Mouse (Mus musculus): ENCODE results near the gene Pepd. TPM values are rescaled to one million over a fixed set of nuclear protein-coding genes. Genes with fewer than 3 reads are reported as not detected.

The Pepd gene
- total RNA-seq, 4 experiments from 2014 or later = 23.3 to 27.0 (median 26.3) TPM

- DNase-seq (ENCODE audit: low spot score) = peak; percentile 45
Measured at GRCm38 (mm10) chr7:35055619-35056435, 143.6 kb downstream of the Pepd start.

- DNase-seq (ENCODE audit: low spot score) = peak; percentile 97
Measured at GRCm38 (mm10) chr7:35056436-35056864, 144.3 kb downstream of the Pepd start, which contains the start of gene Cebpg. Gene Cebpg (minus strand): TSS chr7:35056573.

DNA sequence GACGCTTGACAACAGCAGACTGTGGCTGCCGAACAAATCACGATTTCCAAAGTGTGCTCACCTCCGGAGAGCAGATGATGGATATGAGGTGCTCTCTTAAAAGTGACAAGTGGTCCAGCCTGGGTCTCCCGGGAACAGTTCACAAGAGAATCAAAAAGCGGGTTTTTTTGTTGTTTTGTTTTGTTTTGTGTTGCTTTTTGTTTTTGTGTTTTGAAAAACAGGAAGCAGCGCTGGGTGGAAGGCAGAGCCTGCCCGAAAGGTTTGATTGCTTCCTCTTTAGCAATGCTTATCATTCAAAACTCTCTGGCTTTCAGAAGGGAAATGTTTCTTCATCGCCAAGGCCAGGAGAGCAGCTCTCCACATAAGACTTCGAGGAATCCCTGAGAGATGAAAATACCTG lies 144.8 kb downstream of the Pepd start:
- DNase-seq (ENCODE audit: low spot score) = peak; percentile 47

DNA sequence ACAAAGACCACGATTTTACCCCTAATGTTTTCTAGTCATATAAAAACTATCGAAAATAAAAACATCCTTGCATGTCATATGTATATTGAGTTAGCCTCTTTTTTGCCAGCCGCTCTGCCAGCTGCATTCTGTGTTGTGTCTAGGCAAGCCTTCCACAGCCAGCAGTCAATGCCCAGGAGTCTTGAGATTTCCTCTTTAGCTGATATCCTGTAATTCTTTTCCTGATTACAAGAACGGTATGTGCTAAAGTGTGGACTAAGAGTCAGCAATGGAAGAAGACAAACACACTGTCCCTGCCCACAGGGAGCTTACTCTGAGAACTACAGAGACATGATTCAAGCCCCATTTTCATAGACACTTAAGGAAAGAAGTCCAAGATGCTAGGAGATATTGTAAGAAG lies 145.4 kb downstream of the Pepd start:
- no peak for DNase-seq (ENCODE audit: low spot score)

DNA sequence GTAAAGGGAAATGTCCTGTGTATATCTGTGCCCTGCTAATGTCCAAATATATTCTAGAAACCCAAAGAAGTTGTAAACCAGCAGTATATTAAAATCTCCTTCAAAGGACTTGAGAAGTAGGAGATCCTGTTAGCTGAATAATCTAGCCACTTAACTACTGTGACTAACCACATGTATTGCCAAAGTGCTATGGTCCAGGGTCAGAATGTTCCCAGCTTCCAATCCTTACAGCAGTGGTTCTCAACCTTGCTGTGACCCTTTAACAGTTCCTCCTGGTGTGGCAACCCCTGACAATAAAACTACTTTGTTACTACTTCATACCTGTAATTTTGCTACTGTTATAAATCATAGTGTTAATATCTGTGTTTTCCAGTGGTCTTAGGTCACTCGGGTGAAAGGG lies 146.2 kb downstream of the Pepd start:
- DNase-seq (ENCODE audit: low spot score) = no peak

- DNase-seq (ENCODE audit: low spot score) = no peak
Measured at GRCm38 (mm10) chr7:35059467-35059866, 147.3 kb downstream of the Pepd start.

GRCm38 (mm10) chr7:35064286-35065258 lies 152.4 kb downstream of the Pepd start:
- peak; percentile 57 for DNase-seq (ENCODE audit: low spot score)

GRCm38 (mm10) chr7:35065958-35066357 lies 153.8 kb downstream of the Pepd start:
- DNase-seq (ENCODE audit: low spot score) = no peak

- DNase-seq (ENCODE audit: low spot score) = no peak
Measured at GRCm38 (mm10) chr7:35066640-35067212, 154.5 kb downstream of the Pepd start.

DNA sequence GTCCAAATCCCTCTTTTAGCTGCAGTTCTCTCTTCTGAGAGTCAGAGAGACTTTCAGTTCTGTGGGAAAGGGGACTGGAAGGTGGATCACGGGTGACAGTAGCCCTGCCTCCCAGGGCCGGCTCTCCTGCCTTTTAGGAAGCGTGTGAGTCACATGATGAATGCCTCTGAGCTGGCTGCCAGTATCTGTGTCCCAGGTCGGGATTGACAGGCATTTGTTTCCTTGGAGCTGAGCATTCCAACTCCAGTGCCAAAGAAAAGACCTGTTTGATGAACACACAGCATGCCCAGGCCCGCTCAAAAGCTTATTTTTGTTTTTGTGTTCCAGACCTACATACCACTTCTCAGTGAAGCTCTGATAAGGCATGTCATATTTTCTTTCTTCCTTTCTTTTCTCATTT lies 164.5 kb downstream of the Pepd start:
- peak; percentile 54 for DNase-seq (ENCODE audit: low spot score)

DNA sequence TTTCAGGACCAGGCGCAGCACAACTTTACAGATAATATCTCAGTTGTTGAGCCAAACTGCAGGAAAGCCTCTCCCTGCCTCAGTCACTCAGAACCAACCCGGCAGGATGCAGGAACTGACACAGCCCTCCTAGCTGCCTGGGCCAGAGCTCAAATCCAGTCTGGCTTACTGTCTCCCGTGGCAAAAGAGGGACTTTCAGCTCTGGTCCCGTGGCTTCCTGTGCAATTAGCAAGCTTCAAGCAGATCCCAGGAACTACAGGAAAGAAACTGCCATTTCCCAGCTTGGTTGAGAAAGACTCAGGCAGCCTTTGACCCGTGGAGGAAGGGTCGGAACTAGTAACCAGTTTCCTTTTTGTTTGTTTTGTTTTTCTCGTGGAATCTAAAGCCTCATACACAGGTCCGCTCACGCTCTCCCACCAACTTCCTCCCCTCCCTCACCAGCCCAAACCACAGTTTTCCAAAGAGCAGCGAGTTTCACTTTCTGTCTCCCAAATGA lies 168.7 kb downstream of the Pepd start:
- peak; percentile 81 for DNase-seq (ENCODE audit: low spot score)

GRCm38 (mm10) chr7:35081406-35082104 lies 169.4 kb downstream of the Pepd start:
- no peak for DNase-seq (ENCODE audit: low spot score)

DNA sequence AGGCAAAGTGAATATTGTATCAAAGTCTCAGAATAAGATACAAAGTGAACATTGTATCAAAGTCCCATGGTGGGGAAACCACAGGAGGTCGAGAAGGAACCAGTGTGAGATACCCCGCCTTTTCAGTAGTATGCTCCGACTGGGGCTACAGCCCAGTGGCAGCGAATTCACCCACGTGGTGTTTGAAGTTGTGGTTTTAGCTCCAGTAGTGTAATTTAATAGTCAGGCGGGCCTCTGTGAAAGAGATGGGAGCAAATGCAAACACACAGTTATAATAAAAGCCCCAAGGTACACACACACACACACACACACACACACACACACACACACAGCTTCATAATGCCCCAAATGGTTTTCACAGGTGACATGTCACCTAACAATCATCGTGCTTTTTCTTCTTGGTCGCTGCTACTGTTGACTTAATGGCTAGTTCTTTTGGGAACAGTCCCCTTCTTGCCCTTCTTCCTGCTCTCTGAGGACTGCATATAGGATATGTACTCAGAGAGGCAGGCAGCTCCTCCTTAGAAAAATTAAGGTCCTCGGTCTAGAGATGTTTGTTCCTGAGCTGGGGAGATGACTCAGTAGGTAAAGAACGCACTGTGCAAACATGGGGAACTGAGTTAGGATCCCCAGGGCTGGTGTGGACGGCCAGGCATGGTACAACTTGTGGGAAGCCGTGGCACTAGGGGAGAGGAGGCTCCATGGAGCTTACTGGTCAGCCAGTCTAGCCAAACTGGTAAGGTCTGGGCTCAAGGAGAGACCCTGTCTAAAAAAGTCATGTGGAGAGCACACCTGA lies 172.6 kb downstream of the Pepd start:
- DNase-seq (ENCODE audit: low spot score) = no peak

DNA sequence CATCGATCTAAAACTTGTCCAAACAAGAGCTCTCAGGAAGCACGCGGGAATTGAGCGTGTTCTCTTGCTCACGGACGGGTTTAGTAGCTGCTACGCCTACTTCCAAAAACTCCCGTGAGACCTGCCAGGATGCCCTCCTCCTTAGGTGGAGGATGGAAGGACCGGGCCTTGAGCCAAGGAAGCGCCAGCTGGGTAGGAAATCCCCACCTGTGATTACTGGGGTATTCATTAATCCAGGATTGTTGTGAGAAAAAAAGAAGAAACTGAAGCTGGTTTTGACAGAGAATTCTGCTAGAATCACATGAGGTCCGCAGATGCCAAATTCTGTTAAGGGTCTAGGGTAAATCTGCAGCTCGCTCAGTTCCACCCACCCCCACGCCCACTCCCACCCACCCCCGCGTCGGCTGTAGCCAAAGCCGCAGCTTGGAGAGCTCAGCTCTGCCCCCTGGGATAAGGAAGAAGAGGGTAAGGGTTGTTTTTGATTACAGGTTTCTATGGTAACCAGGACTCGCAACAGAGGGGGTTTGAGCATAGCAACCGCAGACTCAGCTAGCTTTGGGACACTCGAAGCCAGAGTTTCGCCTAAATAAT lies 174.2 kb downstream of the Pepd start:
- peak; percentile 41 for DNase-seq (ENCODE audit: low spot score)

DNA sequence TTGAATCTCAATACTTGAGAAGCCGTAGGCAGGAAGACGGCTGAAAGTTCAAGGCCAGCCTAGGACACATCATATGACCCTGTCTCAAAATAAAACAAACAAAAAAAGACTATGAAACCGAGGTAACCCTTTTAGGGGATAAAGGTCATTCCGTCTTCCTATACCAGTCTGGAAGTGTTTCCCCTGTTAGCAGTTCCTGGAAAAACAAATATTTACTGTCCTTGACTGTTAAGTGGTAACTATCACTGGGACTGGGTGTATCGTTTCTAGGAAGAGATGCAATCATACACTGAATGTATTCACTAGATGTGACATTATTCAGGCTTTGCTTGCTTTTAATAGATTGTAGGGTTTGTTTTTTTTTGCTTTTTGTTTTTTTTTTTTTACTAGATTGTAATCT lies 178.4 kb downstream of the Pepd start:
- no peak for DNase-seq (ENCODE audit: low spot score)

Small RNA genes lying within 50 kb of the gene (microRNA-seq; reads per million reads assigned to microRNA genes)
- not detected for gene Gm25033

Other genes with a start within 250 kb of the Pepd start
- gene Chst8, start 99.7 kb upstream of the Pepd start, total RNA-seq (2022) = not detected
- gene Cebpg, start 144.2 kb downstream of the Pepd start, total RNA-seq (2022) = 10 to 100 TPM; 16.5 to 24.9 (median 22.3) TPM
- 1 to 10 TPM; 4.5 to 5.7 (median 4.6) TPM for gene Cebpa, start 206.9 kb downstream of the Pepd start, total RNA-seq (2022)